Mouse (Mus musculus) layer of hippocampus, postnatal 10 days (tissue): ENCODE data around the gene Prr12. TPM values are rescaled to one million over a fixed set of nuclear protein-coding genes. Genes with fewer than 3 reads are reported as not detected.
"Not testable (repeated sequence)": the region's sequence is repeated elsewhere in the genome, so short reads cannot be mapped to it uniquely, and the experiment has no call there.

Experiments
- DNase-seq, 2 experiments: peaks; one replicate each; pipeline ENCODE4 v3.0.0; 2021; ENCODE audit warnings: low spot score in 2 of 2
- total RNA-seq, 2 experiments: library from RNA; stranded (reverse); gene quantifications; 2 replicates each; pipeline ENCODE4 v1.2.3; 2021

Gene Prr12
- total RNA-seq, 2 experiments from 2014 or later = 69.1 to 70.3 TPM

DNA sequence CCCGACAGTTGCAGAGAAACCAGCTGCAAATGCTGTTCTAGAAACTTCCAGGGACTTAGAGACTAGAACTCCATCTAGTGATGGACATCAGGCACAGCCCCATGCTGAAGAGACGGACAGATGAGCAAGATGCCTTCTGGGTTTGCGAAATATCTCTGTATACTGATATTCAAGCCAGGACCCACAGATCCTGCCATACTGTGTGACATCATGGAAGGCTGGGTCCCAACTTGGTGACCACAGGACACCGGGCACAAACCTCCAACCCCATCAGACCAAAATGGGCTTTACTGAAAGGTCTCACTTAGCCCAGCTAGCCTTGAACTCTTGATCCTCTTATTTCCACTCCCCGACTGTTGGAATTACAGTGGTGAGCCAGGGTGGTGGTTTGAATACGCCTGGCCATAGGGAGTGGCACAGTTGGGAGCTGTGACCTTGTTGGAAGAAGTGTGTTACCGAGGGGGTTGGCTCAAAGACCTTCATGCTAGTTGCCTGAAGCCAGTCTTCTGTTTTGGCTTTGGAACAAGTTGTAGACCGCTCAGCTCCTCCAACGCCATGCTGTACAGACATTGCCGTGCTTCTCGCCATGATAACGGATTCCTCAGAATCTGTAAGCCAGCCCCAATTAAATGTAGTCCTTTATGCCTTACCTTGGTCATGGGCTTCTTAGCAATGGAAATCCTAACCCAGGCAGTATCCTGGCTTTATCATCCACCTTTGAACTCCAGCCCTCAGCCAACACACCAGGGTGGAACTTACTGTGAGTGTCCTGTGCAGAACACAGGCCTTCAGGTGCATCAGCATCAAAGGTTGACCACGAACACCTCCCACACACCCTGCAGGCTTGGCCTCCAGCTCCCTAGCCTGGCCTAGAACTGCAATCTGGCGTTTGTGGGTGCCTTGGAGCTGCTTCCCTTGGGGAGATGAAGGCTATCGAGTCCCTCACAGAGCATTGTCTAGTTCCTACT lies 28.1 kb downstream of the Prr12 start:
- no peak for DNase-seq

GRCm38 (mm10) chr7:45023711-45024110 lies 29.0 kb downstream of the Prr12 start:
- not testable (repeated sequence) for DNase-seq

DNA sequence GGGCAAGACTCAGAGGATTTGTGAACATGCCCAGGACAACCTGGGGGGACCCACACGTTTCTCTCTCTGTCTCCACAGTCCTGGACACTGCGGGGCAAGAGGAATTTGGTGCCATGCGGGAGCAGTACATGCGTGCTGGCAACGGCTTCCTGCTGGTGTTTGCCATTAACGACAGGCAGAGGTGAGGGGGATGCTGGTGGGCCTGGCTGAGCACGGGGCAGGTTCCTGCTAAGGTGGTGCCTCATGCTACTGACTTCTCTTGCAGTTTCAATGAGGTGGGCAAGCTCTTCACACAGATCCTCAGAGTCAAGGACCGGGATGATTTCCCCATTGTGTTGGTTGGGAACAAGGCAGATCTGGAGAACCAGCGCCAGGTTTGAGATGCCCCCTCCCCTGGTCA lies 32.5 kb downstream of the Prr12 start:
- no peak for DNase-seq

- no peak for DNase-seq
These were observed 33.6 kb downstream of the Prr12 start for GRCm38 (mm10) chr7:45019031-45019571.

- DNase-seq = peak; percentile 69 to 76
These were observed 35.2 kb downstream of the Prr12 start, which contains the start of gene Rras for GRCm38 (mm10) chr7:45017242-45018061. TSS of gene Rras (plus strand) at chr7:45017961.

- DNase-seq = no peak
These were observed 35.9 kb downstream of the Prr12 start for GRCm38 (mm10) chr7:45016761-45017160.

GRCm38 (mm10) chr7:45015957-45016612 lies 36.6 kb downstream of the Prr12 start, which contains the start of gene Scaf1:
TSS of gene Scaf1 (minus strand) at chr7:45016363.
- DNase-seq = peak; percentile 98 to 99

DNA sequence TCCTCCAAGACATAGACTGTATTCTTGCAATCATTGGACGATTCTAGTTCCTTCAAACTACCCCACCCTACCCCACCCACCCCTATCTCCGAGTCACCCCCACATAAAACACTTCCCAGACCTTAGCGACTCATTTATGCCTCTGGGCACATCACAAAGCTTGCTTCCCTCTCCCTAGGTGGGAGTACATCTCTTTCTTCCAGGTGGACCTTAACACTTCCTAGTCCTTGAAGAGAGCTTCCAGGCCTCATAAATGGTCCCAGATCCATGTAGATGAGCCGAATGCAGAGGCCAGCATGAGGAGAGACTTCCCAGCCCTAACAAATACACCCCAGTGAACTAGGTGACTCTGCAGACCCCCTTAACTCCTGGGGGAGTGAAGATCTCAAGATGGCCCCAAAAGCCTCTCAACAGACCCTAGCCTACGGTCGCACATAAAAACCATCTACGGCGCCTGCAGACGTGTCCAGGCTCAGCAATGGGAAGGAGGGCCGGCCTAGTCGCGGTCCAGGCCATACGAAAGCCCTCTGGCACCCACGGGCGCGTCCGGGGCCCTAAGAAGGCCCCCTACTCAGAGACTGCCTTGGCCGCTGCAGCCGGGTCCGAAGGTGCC lies 37.2 kb downstream of the Prr12 start:
- DNase-seq = no peak

GRCm38 (mm10) chr7:45014096-45014451 lies 38.6 kb downstream of the Prr12 start:
- DNase-seq = no peak

DNA sequence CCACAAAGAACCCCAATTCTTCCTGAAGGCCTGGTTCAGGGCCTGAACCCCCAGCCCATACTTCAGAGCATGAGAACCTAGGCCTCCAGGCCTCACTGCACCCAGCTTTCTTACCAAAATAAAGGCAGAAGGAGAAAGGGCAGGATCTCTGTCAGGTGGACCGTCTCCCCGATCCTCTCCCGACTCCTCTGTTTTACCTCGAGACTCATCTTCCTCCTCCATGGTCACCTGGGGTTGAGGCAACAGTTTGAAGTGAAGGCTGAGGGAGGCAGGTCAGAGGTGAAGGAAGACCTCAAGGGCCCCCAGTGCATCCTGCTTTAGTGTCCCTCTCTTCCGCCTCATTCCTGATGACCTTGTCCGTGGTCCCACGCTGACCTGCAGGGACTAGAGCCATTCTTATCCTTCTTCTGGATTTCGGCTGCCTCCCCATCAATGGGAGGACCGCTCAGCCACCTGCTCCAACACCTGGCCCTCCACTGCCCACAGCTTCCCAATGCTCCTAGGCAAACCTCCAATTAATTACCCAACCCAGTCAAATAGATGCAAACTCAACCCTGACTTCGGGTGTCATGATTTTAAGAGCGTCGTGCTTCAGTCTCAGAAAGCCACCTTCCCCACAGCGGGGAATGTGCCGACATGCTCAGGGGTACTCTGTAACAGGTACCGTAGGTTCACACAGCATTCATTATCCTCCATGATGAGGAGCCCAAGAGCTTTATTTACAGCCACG lies 39.1 kb downstream of the Prr12 start:
- DNase-seq = no peak

DNA sequence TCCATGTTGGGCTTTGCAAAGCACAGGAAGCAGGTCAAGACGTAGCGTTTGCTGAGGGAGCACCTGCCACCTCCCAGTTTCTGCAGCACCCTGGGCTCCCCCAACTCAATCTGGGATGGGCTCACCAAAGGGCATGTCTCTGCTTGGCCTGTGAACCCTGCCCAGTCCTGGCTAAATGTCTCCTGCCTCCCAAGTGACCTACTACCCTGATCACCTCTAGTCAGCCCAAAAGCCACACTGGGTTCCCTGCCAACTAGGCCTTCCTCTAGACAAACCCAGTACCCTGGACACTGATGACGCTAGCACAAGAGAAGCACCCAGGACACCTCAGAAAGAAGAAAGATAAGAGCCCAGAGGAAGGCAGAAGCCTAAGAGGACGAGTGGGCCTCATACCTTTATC lies 39.9 kb downstream of the Prr12 start:
- no peak for DNase-seq

- DNase-seq = no peak
These were observed 40.7 kb downstream of the Prr12 start for GRCm38 (mm10) chr7:45012011-45012410.

- DNase-seq = no peak
These were observed 44.3 kb downstream of the Prr12 start for GRCm38 (mm10) chr7:45008411-45008810.

- DNase-seq = no peak
These were observed 44.8 kb downstream of the Prr12 start for GRCm38 (mm10) chr7:45007846-45008245.

DNA sequence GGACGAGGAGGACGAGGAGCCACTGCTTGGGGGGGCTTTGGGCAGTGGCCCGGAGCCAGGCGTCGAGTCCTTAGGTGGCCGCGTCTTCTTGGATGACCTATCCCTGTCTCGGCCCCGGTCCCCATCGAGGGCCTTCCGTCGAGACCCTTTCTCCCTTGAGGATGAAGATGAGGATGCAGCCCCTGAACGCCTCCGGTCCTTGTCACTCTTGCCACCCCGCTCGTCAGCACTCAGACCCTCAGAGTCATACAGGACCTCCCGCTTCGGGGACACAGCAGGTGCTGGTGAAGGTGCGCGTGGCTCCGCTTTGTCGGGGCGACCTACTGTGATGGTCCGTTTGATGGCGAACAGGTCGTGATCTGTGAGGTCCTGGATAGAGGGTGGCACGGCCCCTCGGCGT lies 45.5 kb downstream of the Prr12 start:
- DNase-seq = no peak

GRCm38 (mm10) chr7:45006503-45006902 lies 46.2 kb downstream of the Prr12 start:
- no peak for DNase-seq

GRCm38 (mm10) chr7:45005321-45005992 lies 47.2 kb downstream of the Prr12 start:
- no peak for DNase-seq

DNA sequence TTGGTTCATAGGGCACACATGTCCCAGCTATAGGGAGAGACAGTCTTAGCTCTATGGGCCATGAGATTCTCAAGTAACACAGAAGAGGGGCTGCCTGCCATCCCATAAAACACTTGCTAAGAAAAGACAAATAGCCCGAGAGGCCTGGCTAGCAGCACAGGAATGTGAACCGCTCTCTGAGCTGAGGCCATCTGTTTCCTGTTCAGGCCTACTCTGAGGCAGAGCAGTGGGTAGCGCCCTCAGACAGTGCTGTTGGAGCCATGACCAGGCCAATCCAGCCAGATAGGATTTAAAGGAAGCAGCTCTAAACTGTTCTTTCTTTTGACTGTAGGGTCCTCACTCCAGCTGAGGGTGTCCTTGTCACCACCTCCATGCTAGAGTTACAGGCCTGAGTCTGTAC lies 48.1 kb downstream of the Prr12 start:
- DNase-seq = no peak

GRCm38 (mm10) chr7:45002440-45002839 lies 50.2 kb downstream of the Prr12 start:
- no peak for DNase-seq
